Mouse (Mus musculus): ENCODE measurements around the gene Olfr58. TPM values are rescaled to one million over a fixed set of nuclear protein-coding genes. Genes with fewer than 3 reads are reported as not detected.
"Not testable (repeated sequence)": the region's sequence is repeated elsewhere in the genome, so short reads cannot be mapped to it uniquely, and the experiment has no call there.

Olfr58 gene
- polyA plus RNA-seq (2015; fragmentation: Nextera tagmentation; extraction: Ambion mirVana), result not detected in 2 replicates

GRCm38 (mm10) chr9:19779983-19780382 is at the start of gene Olfr58:
Gene Olfr58 (plus strand): TSS chr9:19780283.
- Histone ChIP-seq H3K9me3 (replicated peaks) (no peaks in the 10 kb centered on the region), H3K4me3 (replicated peaks) (no peak within 1 kb of the TSS), H3K27ac (no peak within 1 kb of the TSS), H3K4me2 (no peak within 1 kb of the TSS), H3K9ac (no peak within 1 kb of the TSS), H3K36me3 (no peaks in the 10 kb centered on the region), H3K27me3 (no peaks in the 10 kb centered on the region), H3K4me1 (no peaks in the 10 kb centered on the region)
- ATAC-seq (replicated peaks; ENCODE audit: low FRiP score), result no peak

GRCm38 (mm10) chr9:19769136-19769535 is 10.9 kb upstream of the Olfr58 start:
- no peak overlapping the region for H3K27ac ChIP-seq
- H3K4me2 ChIP-seq, result no peak overlapping the region
- WGBS, result 85% methylated on average over 14 of the region's 14 CpGs
- H3K27me3 ChIP-seq, result no peaks in the 10 kb centered on the region
- no peaks in the 10 kb centered on the region for H3K4me1 ChIP-seq
- ATAC-seq (replicated peaks; ENCODE audit: low FRiP score), result no peak
- no peaks in the 10 kb centered on the region for H3K36me3 ChIP-seq
- H3K9ac ChIP-seq, result no peak overlapping the region
- H3K4me3 ChIP-seq (replicated peaks), result no peak overlapping the region
- H3K9me3 ChIP-seq (replicated peaks), result peaks cover 25% of the 10 kb centered on the region

GRCm38 (mm10) chr9:19769701-19770100 is 10.4 kb upstream of the Olfr58 start:
- no peak overlapping the region for H3K4me2 ChIP-seq
- ATAC-seq (replicated peaks; ENCODE audit: low FRiP score), result no peak
- WGBS, result 95% methylated on average over 14 of the region's 14 CpGs
- H3K9ac ChIP-seq, result no peak overlapping the region
- H3K4me3 ChIP-seq (replicated peaks), result no peak overlapping the region
- H3K27ac ChIP-seq, result no peak overlapping the region
- H3K27me3 ChIP-seq, result no peaks in the 10 kb centered on the region
- H3K4me1 ChIP-seq, result no peaks in the 10 kb centered on the region
- H3K9me3 ChIP-seq (replicated peaks), result peaks cover 20% of the 10 kb centered on the region
- no peaks in the 10 kb centered on the region for H3K36me3 ChIP-seq

DNA sequence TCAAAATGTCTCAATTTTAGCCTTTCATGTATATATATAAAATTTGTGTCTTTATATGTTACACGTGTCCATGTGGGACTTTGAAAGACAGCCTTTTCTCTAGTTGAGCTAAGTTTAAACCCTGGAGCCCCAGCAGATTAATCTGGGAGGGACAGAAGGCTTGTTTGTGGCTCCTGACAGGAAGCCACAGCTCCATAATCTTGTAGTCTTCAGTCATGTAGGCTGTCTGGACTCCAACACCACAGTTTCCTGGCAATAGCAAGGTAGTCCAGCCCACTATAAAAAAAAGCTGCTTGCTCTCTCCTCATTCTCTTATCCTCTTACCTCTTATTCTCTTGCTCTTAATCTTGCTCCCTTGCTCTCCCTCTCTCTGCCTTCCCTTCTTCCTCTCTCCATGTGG is 22.9 kb downstream of the Olfr58 start:
- WGBS, result 81% methylated on average over 1 of the region's 1 CpGs
- Histone ChIP-seq H3K4me2 (no peak overlapping the region), H3K9me3 (replicated peaks) (no peaks in the 10 kb centered on the region; the same call in 1 of the 2 replicates), H3K4me1 (no peaks in the 10 kb centered on the region), H3K36me3 (no peaks in the 10 kb centered on the region), H3K4me3 (replicated peaks) (no peak overlapping the region), H3K9ac (no peak overlapping the region), H3K27me3 (no peaks in the 10 kb centered on the region), H3K27ac (no peak overlapping the region)
- ATAC-seq (replicated peaks; ENCODE audit: low FRiP score), result no peak

- not testable (repeated sequence) for H3K4me2 ChIP-seq; ATAC-seq (replicated peaks; ENCODE audit: low FRiP score); H3K4me3 ChIP-seq (replicated peaks); H3K9me3 ChIP-seq (replicated peaks); H3K36me3 ChIP-seq; H3K9ac ChIP-seq; H3K27ac ChIP-seq; H3K27me3 ChIP-seq; H3K4me1 ChIP-seq
- 73% methylated on average over 1 of the region's 1 CpGs for WGBS
These were observed 24.5 kb downstream of the Olfr58 start, which contains the start of gene Olfr859 for GRCm38 (mm10) chr9:19804606-19805005. Gene Olfr859 (plus strand): TSS chr9:19804906.

Other genes starting within 250 kb of the Olfr58 start
- not detected in 2 replicates for gene Olfr853, start 239.2 kb upstream of the Olfr58 start, polyA plus RNA-seq (2015; fragmentation: Nextera tagmentation; extraction: Ambion mirVana)
- gene Olfr854, start 212.9 kb upstream of the Olfr58 start, polyA plus RNA-seq (2015; fragmentation: Nextera tagmentation; extraction: Ambion mirVana), result not detected in 2 replicates
- gene Olfr855, start 197.7 kb upstream of the Olfr58 start, polyA plus RNA-seq (2015; fragmentation: Nextera tagmentation; extraction: Ambion mirVana), result not detected in 2 replicates
- 31.6 and 33.1 TPM in 2 replicates for gene Zfp317, start 158.2 kb upstream of the Olfr58 start, polyA plus RNA-seq (2015; fragmentation: Nextera tagmentation; extraction: Ambion mirVana)
- not detected in 2 replicates for gene Olfr857, start 70.8 kb upstream of the Olfr58 start, polyA plus RNA-seq (2015; fragmentation: Nextera tagmentation; extraction: Ambion mirVana)
- gene Olfr859, start 24.6 kb downstream of the Olfr58 start, polyA plus RNA-seq (2015; fragmentation: Nextera tagmentation; extraction: Ambion mirVana), result not detected in 2 replicates
- gene Olfr860, start 69.5 kb downstream of the Olfr58 start, polyA plus RNA-seq (2015; fragmentation: Nextera tagmentation; extraction: Ambion mirVana), result not detected in 2 replicates
- gene Olfr862, start 107.7 kb downstream of the Olfr58 start, polyA plus RNA-seq (2015; fragmentation: Nextera tagmentation; extraction: Ambion mirVana), result not detected in 2 replicates
- gene Olfr77, start 136.6 kb downstream of the Olfr58 start, polyA plus RNA-seq (2015; fragmentation: Nextera tagmentation; extraction: Ambion mirVana), result 0.23 and 0.32 TPM in 2 replicates
- not detected in 2 replicates for gene Olfr866, start 247.8 kb downstream of the Olfr58 start, polyA plus RNA-seq (2015; fragmentation: Nextera tagmentation; extraction: Ambion mirVana)

Data from kidney, embryonic 15.5 days (tissue).